Mouse (Mus musculus) heart, embryonic 12.5 days (tissue): Measurements from ENCODE around the gene Tbx15. TPM values are rescaled to one million over a fixed set of nuclear protein-coding genes. Genes with fewer than 3 reads are reported as not detected.

Source experiments
- ATAC-seq: fragments of 200-750 bp; cut with Nextera tagmentation; 2 replicates; pipeline ENCODE4 v1.8.0; 2017; ENCODE audit warnings: moderate TSS enrichment, moderate library complexity; ENCODE audit not compliant: insufficient number of reproducible peaks, low FRiP score
- H3K27ac ChIP-seq: fragments of 300-500 bp; sonication (generic); 2 replicates; pipeline ENCODE4 v1.5.1; 2016; ENCODE audit warnings: mild to moderate bottlenecking, moderate library complexity; ENCODE audit not compliant: poor library complexity, severe bottlenecking
- H3K27me3 ChIP-seq: fragments of 300-500 bp; sonication (generic); replicated peaks from 2 replicates; pipeline ENCODE4 v1.6.1; 2016; ENCODE audit warnings: mild to moderate bottlenecking, moderate library complexity
- H3K36me3 ChIP-seq: fragments of 300-500 bp; sonication (generic); 2 replicates; pipeline ENCODE4 v1.6.1; 2016; ENCODE audit warnings: mild to moderate bottlenecking, moderate library complexity
- H3K4me1 ChIP-seq: fragments of 300-500 bp; sonication (generic); replicated peaks from 2 replicates; pipeline ENCODE4 v1.6.1; 2016; ENCODE audit warnings: mild to moderate bottlenecking
- H3K4me2 ChIP-seq: fragments of 300-500 bp; sonication (generic); 2 replicates; pipeline ENCODE4 v1.6.1; 2016; ENCODE audit warnings: mild to moderate bottlenecking, moderate library complexity
- H3K4me3 ChIP-seq: fragments of 300-500 bp; sonication (generic); 2 replicates; pipeline ENCODE4 v1.5.1; 2016; ENCODE audit warnings: mild to moderate bottlenecking
- H3K9ac ChIP-seq: fragments of 300-500 bp; sonication (generic); 2 replicates; pipeline ENCODE4 v1.6.1; 2016; ENCODE audit warnings: mild to moderate bottlenecking, moderate library complexity
- H3K9me3 ChIP-seq: fragments of 300-500 bp; sonication (generic); replicated peaks from 2 replicates; pipeline ENCODE4 v1.6.1; 2016; ENCODE audit warnings: mild to moderate bottlenecking, moderate library complexity
- WGBS: fragments of 180-500 bp; shearing (Covaris S2); methylation state at CpG from one replicate; pipeline ENCODE4 v1.1.7; 2016; 5-methylcytosine and 5-hydroxymethylcytosine counted together
- polyA plus RNA-seq: library from polyadenylated mRNA; unstranded; fragments of >200 nt; fragmentation: Nextera tagmentation; extraction: Ambion mirVana; gene quantifications from 2 replicates; pipeline ENCODE4 v1.2.1, GENCODE M21; 2016

The Tbx15 gene
- polyA plus RNA-seq = 0.08 and 0.11 TPM in 2 replicates

DNA sequence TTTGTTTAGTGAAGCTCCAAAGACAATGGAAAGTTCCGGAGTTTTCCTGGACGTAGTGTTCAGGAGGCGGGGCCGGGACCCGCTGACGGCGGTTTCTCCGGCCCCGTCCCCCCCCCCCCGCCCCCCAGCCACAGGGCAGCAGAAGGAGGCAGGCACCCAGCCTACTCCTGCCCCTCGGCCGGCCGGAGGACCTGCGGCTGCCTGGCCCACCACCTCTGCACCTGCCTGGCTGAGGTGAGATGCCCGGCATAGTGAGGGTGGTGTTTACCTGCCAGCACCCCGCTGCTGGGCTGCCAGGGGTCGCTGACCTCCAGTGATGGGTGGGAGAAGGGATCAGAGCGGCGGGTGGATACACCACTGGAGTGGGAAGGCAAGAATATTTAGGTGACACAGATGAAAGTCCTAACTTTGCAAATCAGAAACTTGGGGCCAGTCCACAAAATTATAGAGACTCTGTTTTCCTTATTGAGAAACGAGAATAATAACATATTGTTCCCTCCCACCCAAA lies at the start of gene Tbx15:
Gene Tbx15, plus strand, starts transcription at position 169 of the 508 bp plus-strand sequence.
- Histone ChIP-seq H3K4me3 (peak within 1 kb of the TSS; percentile 38), H3K4me2 (peak within 1 kb of the TSS; percentile 59), H3K27me3 (peaks cover 89% of the 10 kb centered on the region), H3K9me3 (no peaks in the 10 kb centered on the region), H3K9ac (no peak within 1 kb of the TSS), H3K27ac (no peak within 1 kb of the TSS), H3K36me3 (no peaks in the 10 kb centered on the region), H3K4me1 (peaks cover 11% of the 10 kb centered on the region; the same call in 1 of the 2 replicates)
- 3% methylated on average over 19 of the region's 20 CpGs for WGBS
- no peak for ATAC-seq

GRCm38 (mm10) chr3:99193576-99193975 lies 46.6 kb upstream of the Tbx15 start:
- H3K9me3 ChIP-seq = no peaks in the 10 kb centered on the region
- H3K36me3 ChIP-seq = peaks cover 5% of the 10 kb centered on the region; the same call in 1 of the 2 replicates
- H3K4me2 ChIP-seq = no peak overlapping the region
- no peaks in the 10 kb centered on the region for H3K27me3 ChIP-seq
- ATAC-seq = no peak
- H3K27ac ChIP-seq = no peak overlapping the region
- 71% methylated on average over 4 of the region's 4 CpGs for WGBS
- H3K9ac ChIP-seq = no peak overlapping the region
- no peak overlapping the region for H3K4me3 ChIP-seq
- 0 out of 2 replicates have a peak, but pooled peaks cover 17% of the 10 kb centered on the region for H3K4me1 ChIP-seq

- Histone ChIP-seq H3K27me3 (no peaks in the 10 kb centered on the region), H3K4me3 (no peak overlapping the region), H3K9me3 (no peaks in the 10 kb centered on the region), H3K4me1 (peaks cover 26% of the 10 kb centered on the region), H3K27ac (no peak overlapping the region), H3K4me2 (no peak overlapping the region), H3K9ac (no peak overlapping the region), H3K36me3 (peaks cover 6% of the 10 kb centered on the region)
- ATAC-seq = no peak
Observed at GRCm38 (mm10) chr3:99203331-99203730, 36.9 kb upstream of the Tbx15 start.

GRCm38 (mm10) chr3:99208416-99208815 lies 31.8 kb upstream of the Tbx15 start:
- H3K9ac ChIP-seq = no peak overlapping the region
- H3K27ac ChIP-seq = no peak overlapping the region
- no peak overlapping the region for H3K4me3 ChIP-seq
- H3K4me1 ChIP-seq = peaks cover 36% of the 10 kb centered on the region
- no peaks in the 10 kb centered on the region for H3K27me3 ChIP-seq
- no peaks in the 10 kb centered on the region for H3K9me3 ChIP-seq
- ATAC-seq = no peak; the same call in 1 of the 2 replicates
- no peaks in the 10 kb centered on the region for H3K36me3 ChIP-seq
- no peak overlapping the region for H3K4me2 ChIP-seq
- 4% methylated on average over 1 of the region's 1 CpGs for WGBS

DNA sequence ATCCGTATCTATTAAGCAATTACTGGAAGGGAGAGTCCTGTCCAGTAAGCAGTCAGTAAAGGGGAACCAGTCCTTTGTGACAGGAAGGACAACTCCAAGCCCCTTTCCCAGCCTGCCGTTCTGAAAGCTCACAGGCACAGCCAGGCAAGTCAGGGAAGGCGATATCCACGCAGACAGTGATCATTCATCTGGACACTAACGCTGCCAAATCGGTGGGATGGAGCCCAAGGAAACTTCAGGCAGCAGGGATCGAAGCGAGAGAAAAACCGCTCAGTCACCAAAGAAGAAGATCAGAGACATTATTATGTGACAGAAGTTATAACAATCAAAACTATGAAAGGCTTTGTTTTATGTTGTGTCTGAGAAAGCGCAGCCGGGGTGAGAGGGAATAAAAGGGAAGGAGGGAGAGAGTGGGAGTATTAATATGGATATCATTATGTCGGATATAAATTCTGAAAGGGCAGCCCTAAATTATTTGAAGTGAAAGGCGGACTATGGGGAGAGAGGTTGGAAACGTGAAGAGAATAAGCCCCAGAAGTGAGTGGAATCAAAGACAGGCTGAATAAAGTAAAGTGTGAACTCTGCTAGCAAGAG lies 29.0 kb upstream of the Tbx15 start:
- Histone ChIP-seq H3K9ac (no peak overlapping the region), H3K27ac (no peak overlapping the region), H3K36me3 (peaks cover 7% of the 10 kb centered on the region; the same call in 1 of the 2 replicates), H3K27me3 (no peaks in the 10 kb centered on the region), H3K4me1 (peaks cover 25% of the 10 kb centered on the region), H3K4me3 (no peak overlapping the region), H3K4me2 (no peak overlapping the region), H3K9me3 (no peaks in the 10 kb centered on the region)
- 65% methylated on average over 14 of the region's 14 CpGs for WGBS
- ATAC-seq = no peak

GRCm38 (mm10) chr3:99227807-99228206 lies 12.4 kb upstream of the Tbx15 start:
- H3K27ac ChIP-seq = no peak overlapping the region
- H3K9me3 ChIP-seq = no peaks in the 10 kb centered on the region
- peaks cover 6% of the 10 kb centered on the region; the same call in 1 of the 2 replicates for H3K27me3 ChIP-seq
- no peaks in the 10 kb centered on the region for H3K4me1 ChIP-seq
- no peak for ATAC-seq
- H3K4me2 ChIP-seq = no peak overlapping the region
- H3K36me3 ChIP-seq = no peaks in the 10 kb centered on the region
- H3K4me3 ChIP-seq = no peak overlapping the region
- WGBS = 75% methylated on average over 2 of the region's 2 CpGs
- no peak overlapping the region for H3K9ac ChIP-seq

DNA sequence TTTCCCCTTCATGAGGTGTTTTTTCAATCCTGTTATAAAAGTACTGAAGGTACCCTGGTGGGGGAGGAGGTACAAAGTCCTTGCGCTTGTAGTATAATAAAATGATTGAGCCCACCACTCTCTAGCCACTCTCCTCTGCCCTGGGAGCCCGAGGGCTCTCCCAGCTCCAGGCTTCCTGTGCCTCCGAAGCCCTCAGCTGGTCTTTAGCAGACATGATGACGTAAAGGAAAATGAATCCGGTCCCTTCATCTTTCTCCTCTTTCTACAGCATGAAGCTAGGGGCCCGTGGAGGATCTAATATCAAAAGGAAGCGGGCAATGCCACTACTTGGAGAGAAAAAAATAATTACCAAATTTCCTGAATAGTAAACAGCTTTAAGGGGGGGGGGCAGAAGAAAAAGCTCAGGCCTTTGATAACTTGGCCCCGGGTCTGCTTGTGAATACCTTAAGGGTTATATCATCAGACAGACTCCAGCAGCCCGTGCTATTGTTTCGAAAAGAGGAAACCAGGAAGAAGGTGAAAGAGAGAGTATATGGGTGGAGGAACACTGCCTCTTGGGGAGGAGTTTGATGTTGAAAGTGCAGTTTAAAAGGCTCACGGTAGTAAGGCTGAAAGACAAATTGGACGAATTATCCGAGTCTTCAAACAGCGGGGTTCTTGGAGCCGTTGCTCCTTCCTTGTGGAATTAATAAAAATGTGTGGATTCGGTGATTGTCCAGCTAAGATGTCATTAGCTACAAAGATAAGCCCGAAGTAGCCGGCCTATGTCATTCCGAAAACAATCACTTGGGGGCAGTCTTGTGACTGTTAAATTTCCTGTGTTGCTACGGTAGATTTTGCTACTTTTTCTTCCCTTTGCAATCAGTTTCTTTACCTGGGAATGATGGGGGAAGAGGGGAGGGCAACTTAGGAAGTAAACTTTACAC lies 6.5 kb upstream of the Tbx15 start:
- Histone ChIP-seq H3K4me2 (peak overlapping the region; percentile 72), H3K9ac (peak overlapping the region; percentile 19; the same call in 1 of the 2 replicates), H3K36me3 (no peaks in the 10 kb centered on the region), H3K27me3 (peaks cover 50% of the 10 kb centered on the region), H3K9me3 (no peaks in the 10 kb centered on the region), H3K4me3 (peak overlapping the region; percentile 39), H3K27ac (no peak overlapping the region), H3K4me1 (peaks cover 17% of the 10 kb centered on the region)
- ATAC-seq = peak; percentile 72
- 7% methylated on average over 20 of the region's 20 CpGs for WGBS

DNA sequence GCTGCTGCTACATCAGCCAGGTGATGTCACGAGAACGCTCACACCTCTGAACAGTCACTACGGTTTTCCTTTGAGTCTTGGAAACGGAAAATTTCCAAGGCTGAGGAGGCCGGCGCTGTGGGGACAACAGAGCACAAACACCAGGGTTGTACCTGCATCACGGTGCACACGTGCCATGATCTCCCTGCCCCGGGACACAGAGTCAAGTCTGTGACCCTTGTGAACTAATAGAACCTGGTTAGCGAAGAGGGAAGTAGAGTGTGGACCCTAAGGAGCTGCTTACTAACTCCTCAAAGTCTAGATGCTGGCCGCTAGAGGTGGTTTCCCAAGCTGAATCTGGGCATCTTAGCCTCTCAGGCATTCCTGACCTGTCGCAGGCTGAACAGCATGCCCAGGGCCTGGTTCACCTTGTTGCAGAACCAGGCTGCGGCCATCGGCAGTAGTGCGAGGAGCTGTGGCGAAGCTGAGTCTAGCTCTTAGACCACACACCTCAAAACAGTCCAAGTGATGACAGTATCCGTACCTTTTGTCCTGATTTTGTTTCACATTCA lies 5.8 kb upstream of the Tbx15 start:
- Histone ChIP-seq H3K27ac (no peak overlapping the region), H3K9ac (0 out of 2 replicates have a peak overlapping the region, but pooled peaks have one; percentile 20), H3K27me3 (peaks cover 56% of the 10 kb centered on the region), H3K4me2 (peak overlapping the region; percentile 72), H3K36me3 (no peaks in the 10 kb centered on the region), H3K9me3 (no peaks in the 10 kb centered on the region), H3K4me3 (peak overlapping the region; percentile 39), H3K4me1 (peaks cover 17% of the 10 kb centered on the region)
- no peak for ATAC-seq
- WGBS = 5% methylated on average over 17 of the region's 17 CpGs

DNA sequence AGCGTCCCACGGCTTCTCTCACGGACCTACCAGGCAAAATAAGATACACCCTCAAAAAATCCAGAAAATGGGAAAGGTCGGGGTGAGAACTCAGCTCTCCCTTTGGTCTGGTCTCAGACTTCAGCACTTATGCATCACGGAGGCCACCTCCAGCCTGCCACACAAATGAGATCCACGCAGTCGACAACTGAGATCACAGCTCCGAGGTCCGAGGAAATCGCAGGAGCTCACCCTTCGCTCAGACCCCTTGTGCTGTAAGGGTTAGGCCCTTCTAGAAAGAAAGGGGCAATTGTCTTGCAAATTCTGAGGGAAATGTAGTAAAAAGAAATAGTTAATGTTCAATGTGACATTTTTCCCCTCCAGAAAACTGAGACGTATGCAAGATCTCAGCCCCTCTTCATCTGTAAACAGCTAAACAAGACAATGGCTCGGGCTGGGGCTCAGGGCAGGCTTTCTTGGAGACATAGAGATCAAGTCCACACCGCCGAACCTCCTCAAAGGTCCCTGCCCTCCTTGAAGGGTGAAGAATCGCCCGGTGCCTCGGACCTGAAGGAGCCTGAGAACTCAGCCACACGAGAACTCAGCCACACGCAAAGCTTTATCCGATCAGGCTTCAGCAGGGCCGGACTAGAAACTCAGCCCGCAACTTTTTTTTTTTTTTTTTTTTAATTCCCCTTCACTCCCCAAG lies 4.9 kb upstream of the Tbx15 start:
- Histone ChIP-seq H3K9ac (no peak overlapping the region), H3K27me3 (peaks cover 65% of the 10 kb centered on the region), H3K36me3 (no peaks in the 10 kb centered on the region), H3K4me1 (peaks cover 17% of the 10 kb centered on the region), H3K27ac (no peak overlapping the region), H3K4me2 (0 out of 2 replicates have a peak overlapping the region, but pooled peaks have one; percentile 72), H3K9me3 (no peaks in the 10 kb centered on the region), H3K4me3 (0 out of 2 replicates have a peak overlapping the region, but pooled peaks have one; percentile 9)
- no peak for ATAC-seq
- WGBS = 4% methylated on average over 23 of the region's 23 CpGs

- no peak overlapping the region for H3K27ac ChIP-seq
- peaks cover 71% of the 10 kb centered on the region for H3K27me3 ChIP-seq
- H3K9ac ChIP-seq = no peak overlapping the region
- 4% methylated on average over 18 of the region's 18 CpGs for WGBS
- no peak overlapping the region for H3K4me3 ChIP-seq
- no peaks in the 10 kb centered on the region for H3K36me3 ChIP-seq
- H3K9me3 ChIP-seq = no peaks in the 10 kb centered on the region
- H3K4me2 ChIP-seq = no peak overlapping the region
- peaks cover 22% of the 10 kb centered on the region for H3K4me1 ChIP-seq
- no peak for ATAC-seq
Observed at GRCm38 (mm10) chr3:99235804-99236755, 4.1 kb upstream of the Tbx15 start.
